Mouse (Mus musculus) thymus, postnatal 0 days (tissue): ENCODE data around the gene Fut9. TPM values are rescaled to one million over a fixed set of nuclear protein-coding genes. Genes with fewer than 3 reads are reported as not detected.

Experiments
- DNase-seq: peaks from one replicate; pipeline ENCODE4 v3.0.0-alpha.2; 2015; ENCODE audit warnings: low spot score
- polyA plus RNA-seq: library from polyadenylated mRNA; unstranded; fragments of >200 nt; fragmentation: Nextera tagmentation; extraction: Ambion mirVana; gene quantifications from 2 replicates; pipeline ENCODE4 v1.2.1, GENCODE M21; 2015

Fut9 gene
- polyA plus RNA-seq, result 0.03 and 0.08 TPM in 2 replicates

DNA sequence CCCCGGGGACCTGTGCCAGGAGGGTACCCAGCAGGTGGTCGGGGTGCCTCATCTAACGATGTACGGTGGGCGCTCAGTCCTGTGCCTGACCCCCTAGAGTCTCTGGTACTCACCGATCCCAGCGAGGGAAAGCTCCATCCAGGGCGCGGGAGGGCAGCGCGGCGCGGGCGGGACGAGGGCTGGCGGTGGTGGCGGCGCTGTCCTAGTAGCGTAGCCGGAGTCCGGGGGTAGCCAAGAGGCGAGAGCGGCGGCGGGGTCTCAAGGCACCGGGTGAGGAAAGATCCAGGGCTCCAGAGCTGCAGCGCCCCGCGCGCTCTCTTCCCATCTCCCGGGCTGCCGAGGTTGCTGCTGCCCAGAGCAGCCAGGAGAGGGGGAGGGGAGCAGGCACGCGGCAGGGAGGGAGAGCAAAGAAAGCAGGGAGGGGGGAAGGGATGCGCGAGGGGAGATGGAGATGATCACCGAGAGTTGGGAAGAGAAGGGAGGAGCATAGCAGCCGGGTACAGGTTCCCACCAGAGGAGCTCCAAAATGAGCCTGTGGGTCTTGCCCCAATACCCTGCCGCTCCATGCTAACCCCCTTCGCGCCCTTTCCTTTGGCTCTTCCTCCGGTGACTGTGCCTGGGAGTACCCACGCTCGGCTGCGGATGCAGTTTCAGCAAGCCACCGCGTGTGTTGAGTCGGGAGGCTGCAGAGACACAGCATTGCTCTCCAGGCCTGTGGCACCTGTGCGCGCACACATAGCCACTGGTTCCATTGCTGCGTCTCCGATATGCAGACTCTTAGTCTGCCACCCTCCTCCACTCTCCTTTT lies at the start of gene Fut9:
Gene Fut9, minus strand, starts transcription at position 769 of the 808 bp plus-strand sequence.
- no peak for DNase-seq

DNA sequence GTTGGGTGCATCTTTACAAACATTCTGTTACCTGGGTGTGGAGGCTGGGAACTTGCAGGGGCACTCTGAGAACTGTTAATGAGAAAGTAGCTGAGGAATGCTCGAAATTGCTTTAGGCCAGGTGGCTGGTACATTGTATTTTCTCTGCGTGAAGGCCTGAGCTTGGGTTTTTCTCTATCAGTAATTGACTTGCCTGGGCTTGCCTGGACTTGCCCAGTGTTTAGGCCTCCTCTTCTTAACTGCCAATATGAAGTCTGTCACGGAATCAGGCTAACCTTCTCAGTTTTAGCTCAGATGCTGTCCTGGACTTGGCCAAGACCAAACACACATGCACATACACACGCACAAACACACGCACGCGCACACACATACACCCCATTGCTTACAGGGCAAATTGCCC lies 15.7 kb upstream of the Fut9 start:
- no peak for DNase-seq

DNA sequence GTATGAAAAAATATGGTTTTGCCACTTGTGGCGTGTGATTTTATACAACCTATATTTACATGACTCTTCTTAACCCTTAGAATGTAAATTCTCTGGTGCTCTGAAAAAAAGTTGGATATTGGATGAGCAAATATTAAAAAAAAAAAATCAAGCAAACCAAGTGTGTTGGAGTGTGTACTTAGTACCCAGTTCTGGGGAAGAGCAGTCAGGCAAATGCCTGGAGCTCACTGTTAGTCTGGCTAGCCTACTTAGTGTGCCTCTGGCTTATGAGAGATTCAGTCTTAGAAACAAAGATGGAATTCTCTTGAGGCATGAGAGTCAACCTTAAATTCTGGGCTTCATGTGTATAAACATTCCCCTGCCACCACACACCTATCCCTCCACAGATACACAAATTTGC lies 13.3 kb upstream of the Fut9 start:
- DNase-seq, result no peak

DNA sequence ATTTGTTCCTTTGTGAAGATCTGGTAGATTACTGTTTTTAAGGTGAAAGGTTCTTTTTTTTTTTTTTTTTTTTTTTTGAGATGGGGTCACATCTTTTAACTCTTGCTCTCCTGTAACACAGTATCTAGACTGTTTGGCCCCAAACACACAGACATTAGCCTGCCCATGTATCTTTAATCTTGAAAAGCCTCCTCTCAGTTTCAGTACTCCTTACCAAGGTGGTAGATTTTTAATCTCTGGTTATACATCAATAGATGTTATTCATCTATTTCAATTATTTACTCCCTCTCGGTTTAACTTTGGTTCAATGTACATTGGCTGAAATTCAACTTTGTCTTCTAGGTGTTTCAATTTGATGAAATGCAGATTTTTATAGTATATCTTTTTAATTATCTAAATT lies 10.0 kb upstream of the Fut9 start:
- DNase-seq, result no peak

DNA sequence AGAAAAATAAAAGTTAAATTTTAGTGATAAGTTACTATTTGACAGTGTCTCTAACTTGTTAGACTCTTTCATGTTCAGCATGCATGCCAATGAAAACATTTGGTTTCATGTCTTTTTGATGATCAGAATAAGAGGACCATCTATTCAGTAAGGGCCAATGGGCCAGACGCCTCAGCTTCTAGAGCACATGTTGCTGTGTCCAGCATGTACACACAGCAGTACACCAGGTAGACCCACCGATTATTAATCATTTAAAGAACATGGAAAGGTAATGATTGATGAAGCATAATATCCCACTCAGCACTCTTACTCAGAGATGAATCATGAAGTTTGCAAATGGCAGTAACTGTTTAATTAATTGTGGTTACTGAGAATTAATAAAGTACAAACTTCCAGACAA lies 1.7 kb upstream of the Fut9 start:
- no peak for DNase-seq

DNA sequence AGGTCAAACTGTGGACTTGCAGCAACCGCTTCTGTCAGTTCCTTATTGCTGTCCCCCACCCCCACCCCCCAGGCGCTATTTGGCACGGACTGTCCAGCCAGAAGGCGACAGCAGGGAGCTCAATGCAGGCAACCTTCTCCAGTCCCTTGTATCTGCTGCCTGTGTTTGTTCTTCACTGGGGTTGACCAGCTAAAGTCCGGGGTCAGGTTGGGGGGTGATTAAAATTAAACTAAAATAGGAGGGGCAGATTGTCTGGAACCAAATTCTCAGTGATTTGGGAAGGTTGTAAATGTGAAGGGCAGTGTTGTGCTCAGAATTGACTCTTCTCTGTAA lies 206 bp upstream of the Fut9 start:
- DNase-seq, result no peak

DNA sequence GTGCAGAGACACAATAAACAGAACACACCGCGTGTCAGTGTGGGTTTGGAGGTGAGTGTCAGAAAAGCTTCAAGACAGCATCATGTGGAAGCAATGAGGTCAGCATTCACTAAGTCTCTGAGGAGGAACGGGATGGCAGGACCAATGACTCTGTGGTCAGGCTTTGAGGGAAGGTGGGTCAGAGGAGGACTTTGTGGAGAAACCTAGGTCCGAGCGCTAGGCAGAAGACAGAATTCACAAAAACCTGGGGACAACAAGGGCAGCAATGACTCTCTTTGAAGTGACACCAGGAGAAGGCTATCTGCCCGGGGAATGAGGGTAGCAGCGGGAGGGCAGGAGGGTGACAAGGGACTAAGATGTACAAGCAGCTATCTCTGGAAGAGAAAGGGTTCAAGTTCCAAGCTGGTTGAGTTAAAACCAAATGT lies 981 bp downstream of the Fut9 start:
- DNase-seq, result no peak

DNA sequence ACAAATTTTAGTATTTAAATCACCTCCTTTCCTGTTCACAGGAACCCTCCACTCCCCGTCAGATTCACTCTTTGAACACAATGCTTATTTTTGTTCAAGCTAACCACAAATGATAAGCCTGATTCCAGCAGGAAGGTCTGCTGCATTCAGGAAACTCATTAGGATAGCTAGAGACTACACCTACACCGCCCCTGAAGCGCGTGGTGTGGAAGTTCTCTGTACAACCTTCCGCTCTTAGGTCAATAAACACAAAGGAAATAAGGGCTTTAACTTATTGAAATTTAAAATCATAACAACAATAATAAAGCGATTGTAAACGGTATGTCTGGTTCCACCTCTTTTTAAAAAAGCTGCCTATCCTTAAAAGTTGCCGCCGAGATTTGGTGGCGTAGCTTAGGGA lies 1.6 kb downstream of the Fut9 start:
- no peak for DNase-seq

DNA sequence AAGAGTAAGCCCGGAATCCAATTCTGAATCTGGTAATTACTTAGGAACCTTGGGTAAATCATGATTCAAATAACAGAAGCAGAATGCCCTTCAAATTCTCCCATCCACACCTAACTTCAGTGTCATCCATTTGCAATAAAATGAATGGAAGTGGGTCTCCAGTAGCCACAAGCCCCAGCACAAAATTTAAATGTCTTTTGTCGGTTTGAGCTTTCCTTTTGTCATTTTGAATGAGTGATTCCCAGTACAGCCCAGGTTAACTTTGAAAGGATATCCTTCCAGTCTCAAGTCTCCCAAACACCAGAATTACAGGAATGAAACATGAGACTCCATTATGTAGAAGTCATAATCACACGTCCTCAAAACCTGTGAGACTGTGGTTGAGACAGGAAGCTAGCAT lies 3.9 kb downstream of the Fut9 start:
- no peak for DNase-seq

DNA sequence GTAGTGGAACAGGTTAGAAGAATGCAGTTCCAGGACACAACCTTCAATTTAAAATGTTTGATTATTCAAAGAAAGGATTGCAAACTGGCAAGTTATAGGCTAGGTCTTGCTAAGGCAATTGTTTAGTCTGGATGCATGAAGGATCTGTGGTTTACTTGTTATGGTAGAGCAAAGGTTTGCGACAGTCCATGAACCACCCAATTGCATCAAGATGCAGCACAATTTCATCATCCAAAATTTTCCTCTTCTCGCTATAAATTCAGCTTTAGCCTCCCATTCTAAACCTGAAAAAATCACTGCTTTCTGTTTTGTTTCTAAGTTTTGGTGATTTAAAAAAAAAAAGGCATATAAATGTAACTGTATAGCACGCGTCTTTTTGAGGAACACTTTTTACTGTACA lies 14.8 kb downstream of the Fut9 start:
- DNase-seq, result no peak

DNA sequence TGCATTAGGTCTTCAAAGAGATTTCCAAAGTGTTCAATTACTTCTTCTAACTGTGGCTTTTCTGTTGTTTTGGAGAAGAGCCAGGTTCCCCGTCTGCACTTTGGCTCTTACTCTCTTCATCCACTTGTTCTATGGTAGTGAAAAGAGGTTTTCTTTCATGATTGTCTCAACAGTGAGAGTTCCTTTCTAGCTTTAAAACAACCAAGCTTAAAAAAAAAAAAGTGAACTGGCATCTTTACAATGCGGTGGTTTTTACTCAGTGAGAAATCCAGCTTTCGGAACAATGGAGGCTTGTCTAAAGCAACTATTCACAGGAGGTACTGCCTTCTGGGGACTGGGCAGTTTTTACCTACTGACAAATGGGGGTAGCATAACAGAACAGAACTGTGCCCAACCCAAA lies 31.4 kb downstream of the Fut9 start:
- DNase-seq, result no peak

DNA sequence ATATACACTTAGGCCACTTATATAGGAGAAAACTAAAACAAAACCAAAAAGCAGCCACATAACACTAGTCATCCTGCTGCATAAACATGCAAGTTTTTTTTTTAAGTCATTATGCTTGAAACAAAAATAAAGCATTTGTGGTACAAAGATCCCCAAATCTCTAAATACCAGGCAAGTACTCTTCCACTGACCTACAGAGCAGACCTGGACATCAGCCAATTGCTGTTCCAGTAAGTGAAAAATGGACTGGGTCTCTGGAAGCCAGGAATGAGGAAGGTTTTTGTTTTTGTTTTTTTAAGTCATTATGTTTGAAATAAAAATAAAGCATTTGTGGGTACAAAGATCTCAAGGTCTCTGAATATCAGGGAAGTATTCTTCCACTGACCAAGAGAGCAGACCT lies 37.0 kb downstream of the Fut9 start:
- no peak for DNase-seq

DNA sequence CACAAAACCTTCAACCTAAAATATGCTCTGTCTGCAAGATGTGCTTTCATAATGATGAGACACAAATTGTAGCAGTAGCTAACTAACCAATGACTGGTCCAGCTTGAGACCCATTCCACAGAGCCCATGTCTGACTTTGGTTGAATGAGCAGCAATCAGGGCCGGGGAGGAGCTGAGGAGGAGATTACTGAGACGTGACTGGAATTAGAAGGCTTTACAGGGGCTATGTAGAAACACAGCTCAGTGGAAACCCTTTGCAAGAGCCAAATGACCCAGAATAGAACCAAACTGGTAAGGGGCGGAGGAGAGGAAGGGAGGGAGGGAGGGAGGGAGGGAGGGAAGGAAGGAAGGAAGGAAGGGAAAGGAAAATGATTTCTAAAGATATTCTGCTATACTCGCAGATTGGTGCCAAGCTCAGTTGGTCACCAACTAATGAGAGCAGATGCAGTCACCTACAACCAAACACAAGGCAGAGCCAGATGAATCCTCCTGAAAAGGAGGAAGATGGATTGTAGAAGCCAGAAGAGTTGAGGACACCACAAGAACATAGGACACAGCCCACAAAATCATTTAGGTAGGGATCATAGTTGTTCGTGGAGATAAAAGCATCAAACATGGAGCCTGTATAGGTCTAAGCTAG lies 42.0 kb downstream of the Fut9 start:
- DNase-seq, result no peak

DNA sequence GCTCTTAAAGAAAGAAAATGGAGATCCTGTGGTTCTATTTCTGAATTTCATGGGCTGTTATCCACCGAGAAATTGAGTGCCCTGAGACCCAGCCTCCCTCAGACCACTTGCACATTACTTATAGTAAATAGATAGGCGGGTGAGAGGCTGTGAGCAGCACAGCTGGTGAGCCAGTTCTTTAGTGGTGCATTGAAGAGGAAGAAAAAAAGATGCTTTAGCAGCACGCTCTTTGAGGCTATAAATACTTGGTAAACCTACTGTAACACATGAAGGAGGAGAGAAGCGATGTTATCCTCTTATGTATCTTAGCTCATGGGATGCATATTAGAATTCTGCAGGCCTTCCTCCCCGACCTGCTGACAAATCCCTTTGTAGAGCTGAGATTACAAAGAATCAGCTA lies 58.5 kb downstream of the Fut9 start:
- DNase-seq, result no peak

DNA sequence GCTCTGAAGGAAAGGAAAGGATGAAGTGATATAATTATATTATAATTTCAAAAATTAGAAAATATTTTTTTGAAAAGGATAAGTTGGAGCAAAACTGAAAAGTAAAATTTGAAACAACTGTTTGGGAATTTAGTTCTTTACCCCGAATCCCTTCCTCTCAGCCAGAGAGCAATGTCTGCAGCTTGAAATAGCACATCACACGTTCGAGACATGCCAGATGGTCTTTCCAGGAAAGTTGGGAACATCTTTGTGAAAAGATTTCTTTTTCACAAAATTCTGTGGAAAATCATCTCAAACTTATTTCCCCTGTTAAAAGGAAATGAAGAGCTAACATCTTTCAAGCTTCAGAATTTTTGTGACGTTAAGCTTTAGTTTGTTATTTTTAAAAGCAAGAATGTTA lies 61.3 kb downstream of the Fut9 start:
- no peak for DNase-seq

DNA sequence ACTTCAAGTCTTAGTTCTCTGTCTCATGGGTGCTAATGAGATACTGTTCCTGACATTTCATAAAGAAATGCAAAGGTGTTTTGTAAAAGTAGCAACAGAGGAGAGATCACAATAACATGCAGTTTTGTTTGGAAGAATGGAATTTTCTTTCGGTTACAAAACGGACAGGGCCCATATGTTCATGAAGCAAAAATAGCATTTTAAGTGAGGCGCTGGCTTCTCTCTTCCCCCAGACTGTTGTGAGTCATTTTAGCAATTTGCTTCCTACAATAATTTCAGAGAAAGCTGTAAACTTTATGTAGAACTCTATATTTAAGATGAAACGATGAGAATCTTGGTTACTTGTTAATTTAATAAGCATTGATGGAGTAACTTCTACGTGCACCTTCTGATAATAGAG lies 78.5 kb downstream of the Fut9 start:
- DNase-seq, result no peak

DNA sequence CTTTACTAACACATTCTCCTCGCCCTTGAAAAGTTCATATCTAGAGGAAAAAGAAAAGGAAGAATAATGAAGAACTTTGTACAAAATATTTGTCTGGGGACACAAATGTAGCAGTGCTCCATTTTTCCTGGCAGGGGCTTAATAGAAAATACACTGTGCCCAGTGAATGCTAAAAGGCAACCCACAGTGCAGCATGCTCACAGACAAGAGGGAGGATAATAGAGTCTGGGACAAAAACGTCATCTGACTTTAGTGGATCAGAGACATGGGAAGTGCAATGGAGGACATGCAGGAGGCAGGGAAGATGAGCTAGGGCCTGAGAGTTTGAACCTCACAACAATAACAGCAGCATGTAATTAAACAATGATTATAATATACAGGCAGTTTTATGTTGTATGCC lies 86.1 kb downstream of the Fut9 start:
- no peak for DNase-seq

DNA sequence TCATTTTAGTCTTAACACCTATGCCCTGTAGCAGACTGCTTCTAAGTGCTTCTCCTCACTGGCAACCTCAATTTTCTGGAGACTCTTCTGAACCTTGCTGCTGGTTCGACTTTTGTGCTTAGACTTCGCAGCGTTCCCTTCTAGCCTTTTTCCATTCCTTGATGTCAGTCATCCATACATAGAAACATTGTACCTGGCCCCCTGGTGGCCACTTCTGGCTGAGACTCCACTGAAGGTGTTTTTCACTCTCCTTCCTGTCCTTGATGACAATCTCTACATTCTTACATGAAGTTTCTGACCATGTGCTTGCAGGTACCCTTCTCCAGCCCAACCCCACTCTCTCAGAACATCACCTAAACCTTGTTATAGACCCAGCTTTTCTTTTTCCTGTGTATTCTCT lies 115.1 kb downstream of the Fut9 start:
- no peak for DNase-seq

DNA sequence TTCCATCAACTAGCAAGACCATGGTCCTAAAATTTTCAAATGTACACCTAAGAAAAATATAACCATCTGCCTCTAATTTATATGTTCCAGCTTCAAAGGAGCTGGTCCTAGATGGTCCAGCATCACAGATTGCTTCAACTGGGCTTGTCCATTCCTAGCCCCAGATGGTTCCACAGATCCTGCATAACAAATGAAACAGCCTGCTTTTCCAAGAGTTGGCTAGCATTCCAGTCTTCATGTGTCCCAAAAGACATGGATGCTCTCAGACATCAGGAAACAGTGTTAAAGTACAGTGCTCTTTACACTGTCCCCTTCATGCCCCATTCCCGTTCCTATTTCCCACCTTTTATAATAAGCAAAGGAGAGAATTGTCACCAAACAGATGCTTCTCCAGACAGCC lies 135.8 kb downstream of the Fut9 start:
- DNase-seq, result no peak

DNA sequence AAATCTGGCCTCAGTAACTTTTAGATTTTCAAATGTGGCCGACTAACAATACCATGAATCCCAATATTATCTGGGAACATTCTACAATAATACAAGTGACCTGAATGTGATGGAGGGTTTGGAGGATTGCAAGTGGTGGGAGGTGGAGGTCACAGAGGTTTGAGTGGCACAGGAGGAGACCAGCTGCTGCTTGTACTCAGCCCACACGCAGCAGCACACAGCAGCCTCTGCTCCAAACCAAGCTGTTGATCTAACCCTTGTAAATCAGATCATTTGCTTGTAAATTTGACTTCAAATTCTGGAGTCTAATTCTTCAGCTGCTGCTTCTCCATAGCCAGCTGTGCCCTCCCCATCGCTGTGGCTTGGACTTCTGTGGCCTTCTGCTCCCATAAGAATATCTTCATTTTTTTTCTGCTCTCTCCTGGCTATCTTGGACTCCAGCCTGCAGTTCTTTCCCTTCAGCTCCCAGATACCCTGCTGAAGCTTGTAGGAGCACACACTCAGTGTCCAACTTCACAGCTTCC lies 138.8 kb downstream of the Fut9 start:
- DNase-seq, result no peak

DNA sequence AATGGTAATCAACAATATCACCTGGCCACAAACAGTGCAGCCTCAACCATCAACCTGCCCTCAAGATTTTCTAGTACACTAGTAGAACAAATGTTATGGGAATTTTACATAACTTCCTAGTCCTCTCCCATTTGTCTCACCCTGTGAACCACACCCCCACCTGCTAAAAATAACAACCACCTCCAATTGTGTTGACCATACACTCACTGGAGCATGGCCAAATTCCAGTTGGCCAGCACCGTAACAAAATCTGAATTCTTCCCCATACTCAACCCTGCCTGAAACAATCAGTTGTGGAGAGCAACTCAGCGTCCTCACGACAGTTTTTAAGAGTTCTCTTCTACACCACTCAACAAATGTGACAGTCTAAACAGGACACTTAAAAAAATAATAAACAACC lies 141.3 kb downstream of the Fut9 start:
- no peak for DNase-seq

DNA sequence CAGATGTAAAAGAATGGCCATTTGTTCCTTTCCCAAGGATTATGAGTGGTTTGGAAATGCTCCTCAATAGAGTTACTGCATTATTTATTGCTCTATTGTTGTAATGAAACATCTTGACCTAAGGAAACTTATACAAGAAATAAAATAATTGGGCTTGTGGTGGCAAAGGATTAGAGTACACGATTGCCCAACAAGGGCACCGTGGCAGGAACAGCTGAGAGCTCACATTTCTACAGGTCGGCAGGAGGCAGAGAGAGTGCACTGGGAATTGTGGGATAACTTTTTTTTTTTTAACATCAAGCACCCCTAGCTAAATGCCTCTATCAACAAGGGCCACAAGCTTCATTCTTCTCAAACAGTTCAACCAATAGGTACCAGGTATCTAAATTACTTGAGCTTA lies 148.1 kb downstream of the Fut9 start:
- DNase-seq, result no peak

DNA sequence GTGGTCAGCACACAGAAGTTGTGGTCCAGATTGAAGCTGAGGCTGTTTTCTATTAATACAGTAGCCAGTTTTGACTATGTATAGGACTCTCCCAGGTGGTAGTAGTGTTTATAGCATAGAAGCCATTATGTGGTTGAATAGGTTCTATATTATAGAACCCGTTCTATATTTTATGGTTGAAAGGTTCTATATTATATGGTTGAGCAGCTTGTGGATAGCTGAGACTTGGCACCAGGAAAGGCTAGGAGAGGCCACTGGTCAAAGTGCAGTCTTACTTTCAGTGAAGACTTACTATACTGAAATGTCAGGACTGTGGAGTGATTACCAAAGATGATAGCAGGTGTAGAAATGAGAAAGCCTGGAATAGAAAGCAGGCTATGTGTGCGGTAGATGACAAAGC lies 151.9 kb downstream of the Fut9 start:
- no peak for DNase-seq
